Mouse (Mus musculus) heart, adult 2 months (tissue): Measurements from ENCODE around the gene Sco1. TPM values are rescaled to one million over a fixed set of nuclear protein-coding genes. Genes with fewer than 3 reads are reported as not detected.
"Not testable (repeated sequence)": the region's sequence is repeated elsewhere in the genome, so short reads cannot be mapped to it uniquely, and the experiment has no call there.

Source experiments
- DNase-seq, 2 experiments: peaks; one replicate each; pipeline ENCODE4 v3.0.0; 2021
- H3K27ac ChIP-seq: fragments of 200-600 bp; 2 replicates; pipeline ENCODE4 v1.8.1; 2022
- H3K27me3 ChIP-seq: fragments of 200-500 bp; 2 replicates; pipeline ENCODE4 v1.6.1; 2012; ENCODE audit warnings: mild to moderate bottlenecking, low read length, inconsistent platforms, mixed read lengths; ENCODE audit not compliant: control insufficient read depth, insufficient read depth
- H3K36me3 ChIP-seq: fragments of 200-500 bp; 2 replicates; pipeline ENCODE4 v1.6.1; 2012; ENCODE audit warnings: low read length, inconsistent platforms; ENCODE audit not compliant: control insufficient read depth, insufficient read depth
- H3K4me1 ChIP-seq: fragments of 200-500 bp; 2 replicates; pipeline ENCODE4 v1.6.1; 2011; ENCODE audit warnings: low read length; ENCODE audit not compliant: control insufficient read depth, insufficient read depth
- H3K4me3 ChIP-seq: fragments of 200-600 bp; 2 replicates; pipeline ENCODE4 v1.8.1; 2022
- H3K79me2 ChIP-seq: fragments of 200-500 bp; replicated peaks from 2 replicates; pipeline ENCODE4 v1.6.1; 2012; ENCODE audit warnings: mild to moderate bottlenecking, inconsistent platforms, low read length, moderate library complexity, mixed read lengths; ENCODE audit not compliant: control insufficient read depth, insufficient read depth
- H3K9ac ChIP-seq: fragments of 200-500 bp; 2 replicates; pipeline ENCODE4 v1.6.1; 2012; ENCODE audit warnings: low read depth, mild to moderate bottlenecking, control low read depth, inconsistent platforms, low read length, mixed read lengths
- CTCF ChIP-seq: fragments of 200-600 bp; IDR thresholded peaks from 2 replicates; pipeline ENCODE4 v1.8.1; 2022; ENCODE audit warnings: antibody characterized with exemption, mild to moderate bottlenecking, moderate library complexity
- EP300 ChIP-seq: fragments of 200-500 bp; IDR thresholded peaks from 2 replicates; pipeline ENCODE4 v1.6.1; 2011; ENCODE audit warnings: low read depth, low read length, control low read depth; ENCODE audit not compliant: insufficient read depth
- POLR2A ChIP-seq: fragments of 200-500 bp; IDR thresholded peaks from 2 replicates; pipeline ENCODE4 v1.6.1; 2011; ENCODE audit warnings: mild to moderate bottlenecking, low read depth, low read length, control low read depth; ENCODE audit not compliant: insufficient read depth
- WGBS: fragments of 180-500 bp; shearing (Covaris S2); methylation state at CpG from one replicate; pipeline ENCODE4 v1.1.7; 2018; 5-methylcytosine and 5-hydroxymethylcytosine counted together
- intact Hi-C: fragments of 180-260 bp; cut with DNase I; formaldehyde crosslinking; loops from one replicate; pipeline ENCODE4 v1.15.1; 2025
- polyA plus RNA-seq: library from polyadenylated mRNA; depleted of rRNA; stranded (reverse); fragments of >200 nt; gene quantifications from 2 replicates; pipeline ENCODE4 v1.2.3, GENCODE M21; 2012
- total RNA-seq, 2 experiments: library from RNA; stranded (reverse); gene quantifications; 2 replicates each; pipeline ENCODE4 v1.2.3; 2021

Sco1 gene
- total and polyA plus RNA-seq, 3 experiments = 7.8 to 20.1 (median 18.3) TPM

DNA sequence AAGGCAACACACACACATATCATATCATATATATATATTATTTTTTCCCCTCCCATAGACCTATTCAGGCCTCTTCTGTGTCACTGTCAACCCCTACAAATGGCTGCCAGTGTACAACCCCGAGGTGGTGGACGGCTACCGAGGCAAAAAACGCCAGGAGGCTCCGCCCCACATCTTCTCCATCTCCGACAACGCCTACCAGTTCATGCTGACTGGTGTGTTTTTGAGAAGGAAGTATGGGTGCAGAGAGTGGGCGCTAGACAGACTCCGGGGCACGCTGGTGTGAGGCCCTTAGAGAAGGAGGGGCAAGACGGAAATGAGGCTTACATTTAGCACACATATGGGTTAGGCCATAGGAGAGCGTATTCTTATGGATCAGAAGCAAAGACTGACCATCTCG, 30.3 kb downstream of the Sco1 start:
- Histone ChIP-seq H3K4me3 (no peak overlapping the region), H3K27me3 (peaks cover 3% of the 10 kb centered on the region; the same call in 1 of the 2 replicates), H3K9ac (no peak overlapping the region), H3K36me3 (no peaks in the 10 kb centered on the region), H3K79me2 (no peaks in the 10 kb centered on the region), H3K27ac (no peak overlapping the region), H3K4me1 (no peaks in the 10 kb centered on the region; the same call in 1 of the 2 replicates)
- TF ChIP-seq POLR2A (no peak), EP300 (no peak)
- intact Hi-C loops = no loop called here
- 79% methylated on average over 13 of the region's 13 CpGs for WGBS
- no peak for DNase-seq

DNA sequence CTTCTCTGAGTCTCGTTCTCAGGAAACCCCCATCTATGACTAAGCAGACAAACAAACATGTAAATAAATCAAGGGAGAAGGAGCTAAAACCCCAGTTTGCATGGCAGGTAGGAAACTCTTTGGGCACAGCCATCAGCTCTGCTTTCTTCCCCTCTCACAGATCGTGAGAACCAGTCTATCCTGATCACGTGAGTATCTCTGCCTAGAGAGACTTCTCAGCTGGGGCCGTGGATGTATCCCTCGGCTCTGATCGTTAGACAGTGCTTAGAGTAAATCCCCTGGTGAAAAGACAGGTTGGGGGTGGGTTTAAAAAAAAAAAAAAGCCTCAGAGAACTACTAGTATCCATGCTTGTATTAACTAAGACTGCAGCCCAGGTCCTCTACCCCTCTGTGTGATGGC, 30.8 kb downstream of the Sco1 start:
- no peak overlapping the region for H3K9ac ChIP-seq
- 70% methylated on average over 6 of the region's 6 CpGs for WGBS
- H3K27me3 ChIP-seq = peaks cover 3% of the 10 kb centered on the region; the same call in 1 of the 2 replicates
- no peaks in the 10 kb centered on the region; the same call in 1 of the 2 replicates for H3K4me1 ChIP-seq
- H3K27ac ChIP-seq = no peak overlapping the region
- no peak for DNase-seq
- no peaks in the 10 kb centered on the region for H3K36me3 ChIP-seq
- TF ChIP-seq POLR2A (no peak), EP300 (no peak), CTCF (no peak)
- intact Hi-C loops = no loop called here
- H3K4me3 ChIP-seq = no peak overlapping the region
- no peaks in the 10 kb centered on the region for H3K79me2 ChIP-seq

GRCm38 (mm10) chr11:67083712-67084340, 31.4 kb downstream of the Sco1 start:
- DNase-seq = no peak
- H3K4me1 ChIP-seq = no peaks in the 10 kb centered on the region; the same call in 1 of the 2 replicates
- H3K79me2 ChIP-seq = no peaks in the 10 kb centered on the region
- no peak overlapping the region for H3K9ac ChIP-seq
- no peaks in the 10 kb centered on the region for H3K36me3 ChIP-seq
- H3K27me3 ChIP-seq = peaks cover 3% of the 10 kb centered on the region; the same call in 1 of the 2 replicates
- TF ChIP-seq CTCF (no peak), POLR2A (no peak), EP300 (no peak)
- 40% methylated on average over 32 of the region's 32 CpGs for WGBS
- no peak overlapping the region for H3K27ac ChIP-seq
- no peak overlapping the region for H3K4me3 ChIP-seq
- intact Hi-C loops = loop anchor here (2.0 kb wide), 1 partner anchor 31 kb away; the partner anchor contains the start of genes Adprm and Sco1

GRCm38 (mm10) chr11:67085489-67085888, 33.0 kb downstream of the Sco1 start:
- H3K36me3 ChIP-seq = no peaks in the 10 kb centered on the region
- DNase-seq = peak; percentile 51 to 57
- no peaks in the 10 kb centered on the region for H3K79me2 ChIP-seq
- TF ChIP-seq POLR2A (no peak), CTCF (peak; percentile 91), EP300 (no peak)
- no peaks in the 10 kb centered on the region for H3K4me1 ChIP-seq
- no peak overlapping the region for H3K4me3 ChIP-seq
- intact Hi-C loops = loop anchor here (1.0 to 2.0 kb wide), 2 partner anchors 33 to 61 kb away; partner anchors contain the start of genes Adprm and Sco1
- H3K9ac ChIP-seq = no peak overlapping the region
- H3K27ac ChIP-seq = no peak overlapping the region
- WGBS = 2% methylated on average over 6 of the region's 6 CpGs
- H3K27me3 ChIP-seq = peaks cover 3% of the 10 kb centered on the region; the same call in 1 of the 2 replicates

DNA sequence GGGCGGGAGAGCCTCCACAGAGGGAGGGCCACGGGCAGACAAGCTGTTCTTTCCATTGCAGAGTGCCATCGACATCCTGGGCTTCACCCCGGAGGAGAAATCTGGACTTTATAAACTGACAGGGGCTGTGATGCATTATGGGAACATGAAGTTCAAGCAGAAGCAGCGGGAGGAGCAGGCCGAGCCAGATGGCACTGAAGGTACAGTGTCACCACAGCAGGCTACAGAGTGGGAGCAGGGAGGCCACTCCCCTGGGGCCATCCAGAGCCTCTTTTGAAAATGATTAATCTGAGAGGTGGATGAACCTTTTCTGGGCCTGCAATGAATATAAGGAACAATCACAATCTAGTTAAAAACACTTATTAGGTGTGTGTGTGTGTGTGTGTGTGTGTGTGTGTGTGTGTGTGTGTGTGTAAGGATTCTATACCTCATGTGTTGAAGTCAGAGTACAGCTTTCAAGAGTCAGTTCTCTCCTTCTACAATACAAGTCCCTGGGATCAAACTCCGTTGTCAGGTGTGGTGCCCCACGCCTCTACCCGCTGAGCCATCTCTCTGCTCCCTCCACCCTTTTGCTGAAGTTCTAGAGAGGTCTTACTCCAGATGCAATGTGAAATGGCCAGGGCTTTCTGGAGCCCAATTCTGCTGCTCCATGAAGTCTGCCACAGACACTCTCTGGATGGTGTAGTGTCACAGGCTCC, 34.1 kb downstream of the Sco1 start:
- no peak for DNase-seq
- no peak for TF ChIP-seq CTCF
- no peak for TF ChIP-seq POLR2A
- no peak for TF ChIP-seq EP300
- no peaks in the 10 kb centered on the region for H3K4me1 ChIP-seq
- H3K27ac ChIP-seq = no peak overlapping the region
- no peaks in the 10 kb centered on the region for H3K79me2 ChIP-seq
- peaks cover 3% of the 10 kb centered on the region; the same call in 1 of the 2 replicates for H3K27me3 ChIP-seq
- H3K4me3 ChIP-seq = no peak overlapping the region
- intact Hi-C loops = no loop called here
- WGBS = 51% methylated on average over 9 of the region's 9 CpGs
- H3K9ac ChIP-seq = no peak overlapping the region
- no peaks in the 10 kb centered on the region for H3K36me3 ChIP-seq

GRCm38 (mm10) chr11:67087225-67087624, 34.8 kb downstream of the Sco1 start:
- intact Hi-C loops = no loop called here
- no peak for DNase-seq
- H3K79me2 ChIP-seq = no peaks in the 10 kb centered on the region
- 82% methylated on average over 12 of the region's 12 CpGs for WGBS
- no peak overlapping the region for H3K4me3 ChIP-seq
- no peak overlapping the region for H3K27ac ChIP-seq
- no peaks in the 10 kb centered on the region for H3K36me3 ChIP-seq
- H3K9ac ChIP-seq = no peak overlapping the region
- peaks cover 3% of the 10 kb centered on the region; the same call in 1 of the 2 replicates for H3K27me3 ChIP-seq
- TF ChIP-seq CTCF (no peak), EP300 (no peak), POLR2A (no peak)
- no peaks in the 10 kb centered on the region for H3K4me1 ChIP-seq

DNA sequence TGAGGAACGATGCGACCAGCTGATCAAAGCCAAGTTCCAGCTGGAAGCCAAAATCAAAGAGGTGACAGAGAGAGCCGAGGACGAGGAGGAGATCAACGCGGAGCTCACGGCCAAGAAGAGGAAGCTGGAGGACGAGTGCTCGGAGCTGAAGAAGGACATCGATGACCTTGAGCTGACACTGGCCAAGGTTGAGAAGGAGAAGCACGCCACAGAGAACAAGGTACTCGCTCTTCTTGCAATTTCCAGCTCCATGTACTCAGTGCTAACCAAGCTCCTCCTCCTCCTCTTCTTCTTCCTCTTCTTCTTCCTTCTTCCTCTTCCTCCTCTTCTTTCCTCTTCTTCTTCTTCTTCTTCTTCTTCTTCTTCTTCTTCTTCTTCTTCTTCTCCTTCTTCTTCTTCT, 39.9 kb downstream of the Sco1 start:
- H3K79me2 ChIP-seq, H3K9ac ChIP-seq, DNase-seq, H3K27me3 ChIP-seq, intact Hi-C loops, H3K27ac ChIP-seq, H3K4me3 ChIP-seq, H3K4me1 ChIP-seq, H3K36me3 ChIP-seq: not testable (repeated sequence)
- WGBS = 78% methylated on average over 12 of the region's 12 CpGs
